Mouse (Mus musculus) hindbrain, embryonic 16.5 days (tissue): ENCODE measurements around the gene Slc25a48. TPM values are rescaled to one million over a fixed set of nuclear protein-coding genes. Genes with fewer than 3 reads are reported as not detected.

Source experiments
- ATAC-seq: fragments of 200-750 bp; cut with Nextera tagmentation; 2 replicates; pipeline ENCODE4 v1.8.0; 2017; ENCODE audit warnings: moderate TSS enrichment, moderate library complexity
- H3K27ac ChIP-seq: fragments of 300-500 bp; sonication (generic); 2 replicates; pipeline ENCODE4 v1.5.1; 2014; ENCODE audit warnings: low read depth, mild to moderate bottlenecking, control low read depth, low read length, moderate library complexity
- H3K27me3 ChIP-seq: fragments of 300-500 bp; sonication (generic); replicated peaks from 2 replicates; pipeline ENCODE4 v1.6.1; 2014; ENCODE audit warnings: low read length; ENCODE audit not compliant: control insufficient read depth, insufficient read depth
- H3K36me3 ChIP-seq: fragments of 300-500 bp; sonication (generic); 2 replicates; pipeline ENCODE4 v1.6.1; 2014; ENCODE audit warnings: mild to moderate bottlenecking, low read length, moderate library complexity, mixed read lengths; ENCODE audit not compliant: control insufficient read depth, insufficient read depth
- H3K4me1 ChIP-seq: fragments of 300-500 bp; sonication (generic); 2 replicates; pipeline ENCODE4 v1.6.1; 2014; ENCODE audit warnings: low read depth, low read length; ENCODE audit not compliant: control insufficient read depth, insufficient read depth
- H3K4me2 ChIP-seq: fragments of 300-500 bp; sonication (generic); 2 replicates; pipeline ENCODE4 v1.6.1; 2014; ENCODE audit warnings: mild to moderate bottlenecking, low read length, control low read depth, moderate library complexity
- H3K4me3 ChIP-seq: fragments of 300-500 bp; sonication (generic); 2 replicates; pipeline ENCODE4 v1.5.1; 2014; ENCODE audit warnings: mild to moderate bottlenecking, low read length, control low read depth, moderate library complexity
- H3K9ac ChIP-seq: fragments of 300-500 bp; sonication (generic); 2 replicates; pipeline ENCODE4 v1.6.1; 2014; ENCODE audit warnings: low read depth, mild to moderate bottlenecking, control low read depth, low read length, moderate library complexity
- H3K9me3 ChIP-seq: fragments of 300-500 bp; sonication (generic); 2 replicates; pipeline ENCODE4 v1.6.1; 2014; ENCODE audit warnings: mild to moderate bottlenecking, low read length, moderate library complexity; ENCODE audit not compliant: control insufficient read depth
- WGBS: fragments of 180-500 bp; shearing (Covaris S2); extraction: QIAGEN DNeasy Blood & Tissue Kit; methylation state at CpG from one replicate; pipeline ENCODE4 v1.1.7; 2014; 5-methylcytosine and 5-hydroxymethylcytosine counted together
- polyA plus RNA-seq: library from polyadenylated mRNA; unstranded; fragments of >200 nt; fragmentation: Nextera tagmentation; extraction: Ambion mirVana; gene quantifications from 2 replicates; pipeline ENCODE4 v1.2.1, GENCODE M21; 2015

The Slc25a48 gene
- polyA plus RNA-seq, 1 experiment from 2014 or later, result 0.06 TPM

- Histone ChIP-seq H3K9ac (no peak overlapping the region), H3K27me3 (no peaks in the 10 kb centered on the region), H3K27ac (no peak overlapping the region), H3K36me3 (no peaks in the 10 kb centered on the region), H3K4me3 (no peak overlapping the region), H3K4me2 (no peak overlapping the region), H3K9me3 (no peaks in the 10 kb centered on the region), H3K4me1 (no peaks in the 10 kb centered on the region)
- 56% methylated on average over 4 of the region's 4 CpGs for WGBS
- no peak for ATAC-seq
These were observed 78.2 kb downstream of the Slc25a48 start for GRCm38 (mm10) chr13:56516311-56516710.

DNA sequence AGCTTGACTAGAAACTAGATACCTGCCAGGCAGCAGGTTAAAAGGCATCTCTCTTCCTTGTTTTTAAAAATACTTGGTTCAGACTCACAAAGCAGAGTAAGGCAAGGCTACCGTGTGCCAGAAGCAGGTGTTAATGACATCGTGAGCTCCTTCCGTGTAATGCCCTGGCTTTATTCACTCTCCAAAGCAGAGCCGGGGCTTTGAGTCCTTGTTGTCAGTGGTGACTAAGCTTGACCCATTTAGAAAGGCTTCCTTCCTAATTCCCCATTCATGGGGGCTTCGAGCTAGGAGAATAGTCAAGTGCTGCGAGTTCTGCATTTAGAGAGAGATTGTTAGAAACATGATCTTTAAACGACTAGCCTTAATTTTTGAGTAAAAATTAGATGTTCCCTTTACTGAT lies 78.7 kb downstream of the Slc25a48 start:
- H3K4me1 ChIP-seq, result no peaks in the 10 kb centered on the region
- H3K4me3 ChIP-seq, result no peak overlapping the region
- no peak overlapping the region for H3K9ac ChIP-seq
- ATAC-seq, result no peak
- 44% methylated on average over 7 of the region's 7 CpGs for WGBS
- H3K27ac ChIP-seq, result no peak overlapping the region
- H3K4me2 ChIP-seq, result no peak overlapping the region
- no peaks in the 10 kb centered on the region for H3K27me3 ChIP-seq
- H3K36me3 ChIP-seq, result no peaks in the 10 kb centered on the region
- no peaks in the 10 kb centered on the region for H3K9me3 ChIP-seq

DNA sequence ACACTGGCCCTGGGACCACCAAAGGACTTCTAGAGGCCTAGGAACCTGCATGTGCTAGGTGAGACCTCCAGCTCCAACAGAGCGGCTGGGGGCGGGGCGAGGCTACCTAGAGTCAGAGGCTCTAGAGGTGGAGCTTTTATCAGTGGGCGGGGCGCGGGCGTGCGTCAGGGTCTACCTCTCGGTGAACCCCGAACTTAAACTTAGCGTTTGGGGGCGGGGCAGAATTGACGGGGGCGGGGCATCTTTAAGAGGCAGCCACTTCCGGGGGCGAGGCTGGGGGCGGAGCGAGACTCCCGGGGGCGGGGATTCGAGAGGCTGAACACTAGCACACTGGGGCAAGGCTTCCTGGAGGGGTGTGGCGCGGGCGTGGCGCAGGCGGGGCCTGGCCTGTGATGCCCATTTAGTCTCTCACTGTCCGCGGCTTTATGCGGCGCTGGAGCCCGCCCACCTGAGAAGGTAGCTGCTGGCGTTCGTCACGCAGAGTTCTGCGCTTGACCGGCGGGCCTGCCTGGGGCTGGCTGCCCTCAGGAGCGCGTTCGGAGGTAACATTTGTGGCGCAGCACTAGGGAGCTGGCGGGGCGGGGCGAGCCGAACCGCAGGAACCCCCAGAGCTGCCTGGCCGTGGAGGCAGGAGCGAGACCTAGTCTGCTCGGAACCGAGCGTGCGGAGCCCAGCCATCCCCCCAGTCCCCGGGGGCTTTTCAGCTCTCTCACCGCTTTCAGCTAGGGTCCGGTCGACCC lies 84.1 kb downstream of the Slc25a48 start, which contains the start of gene Fbxl21:
Gene Fbxl21, plus strand, starts transcription at position 392 of the 740 bp plus-strand sequence.
- peak within 1 kb of the TSS; percentile 83 for H3K9ac ChIP-seq
- no peaks in the 10 kb centered on the region for H3K4me1 ChIP-seq
- H3K4me2 ChIP-seq, result peak within 1 kb of the TSS; percentile 96
- H3K27ac ChIP-seq, result peak within 1 kb of the TSS; percentile 56
- no peaks in the 10 kb centered on the region for H3K27me3 ChIP-seq
- peak; percentile 99 for ATAC-seq
- no peaks in the 10 kb centered on the region for H3K9me3 ChIP-seq
- H3K4me3 ChIP-seq, result peak within 1 kb of the TSS; percentile 75
- H3K36me3 ChIP-seq, result no peaks in the 10 kb centered on the region
- 1% methylated on average over 55 of the region's 56 CpGs for WGBS

- no peaks in the 10 kb centered on the region for H3K27me3 ChIP-seq
- H3K4me2 ChIP-seq, result peak overlapping the region; percentile 96
- no peaks in the 10 kb centered on the region for H3K4me1 ChIP-seq
- peak overlapping the region; percentile 83 for H3K9ac ChIP-seq
- peak overlapping the region; percentile 56; the same call in 1 of the 2 replicates for H3K27ac ChIP-seq
- ATAC-seq, result 0 out of 2 replicates have a peak, but pooled peaks have one; percentile 2
- H3K4me3 ChIP-seq, result peak overlapping the region; percentile 75
- 4% methylated on average over 8 of the region's 8 CpGs for WGBS
- H3K36me3 ChIP-seq, result no peaks in the 10 kb centered on the region
- H3K9me3 ChIP-seq, result no peaks in the 10 kb centered on the region
These were observed 84.6 kb downstream of the Slc25a48 start for GRCm38 (mm10) chr13:56522821-56523167.

Other genes starting within 250 kb of the Slc25a48 start
- gene Neurog1, start 186.2 kb upstream of the Slc25a48 start, polyA plus RNA-seq, result 0.11 and 1.0 TPM in 2 replicates
- 7.8 and 10.2 TPM in 2 replicates for gene Cxcl14, start 141.8 kb upstream of the Slc25a48 start, polyA plus RNA-seq
- not detected in 2 replicates for gene Gm3045, start 11.8 kb upstream of the Slc25a48 start, polyA plus RNA-seq
- not detected in 2 replicates for gene Il9, start 43.9 kb downstream of the Slc25a48 start, polyA plus RNA-seq
- gene Fbxl21, start 84.1 kb downstream of the Slc25a48 start, polyA plus RNA-seq, result 2.9 and 4.6 TPM in 2 replicates
- gene Lect2, start 110.1 kb downstream of the Slc25a48 start, polyA plus RNA-seq, result not detected in 2 replicates
- gene Tgfbi, start 171.2 kb downstream of the Slc25a48 start, polyA plus RNA-seq, result 6.3 and 7.9 TPM in 2 replicates